Mouse (Mus musculus) gonadal fat pad, adult 2 months (tissue): ENCODE data around the gene Olfr512. TPM values are rescaled to one million over a fixed set of nuclear protein-coding genes. Genes with fewer than 3 reads are reported as not detected.

Experiments
- DNase-seq: peaks from one replicate; pipeline ENCODE4 v3.0.0-alpha.2; 2012; ENCODE audit warnings: low read depth
- polyA plus RNA-seq: library from polyadenylated mRNA; depleted of rRNA; stranded (reverse); fragments of >200 nt; gene quantifications from 2 replicates; pipeline ENCODE4 v1.2.3, GENCODE M21; 2012; rRNA removed

The Olfr512 gene
- polyA plus RNA-seq, result not detected in 2 replicates

- DNase-seq, result no peak
Observed at GRCm38 (mm10) chr7:108713020-108713419, at the start of gene Olfr512. Gene Olfr512 (plus strand): TSS chr7:108713320.

- DNase-seq, result no peak
Observed at GRCm38 (mm10) chr7:108666118-108666517, 47.0 kb upstream of the Olfr512 start, which contains the start of gene Olfr510. Gene Olfr510 (plus strand): TSS chr7:108666418.

- no peak for DNase-seq
Observed at GRCm38 (mm10) chr7:108671058-108671457, 42.1 kb upstream of the Olfr512 start.

GRCm38 (mm10) chr7:108678886-108679285 lies 34.2 kb upstream of the Olfr512 start:
- DNase-seq, result no peak

- DNase-seq, result no peak
Observed at GRCm38 (mm10) chr7:108750673-108751072, 37.6 kb downstream of the Olfr512 start, which contains the start of gene Olfr513. Gene Olfr513 (plus strand): TSS chr7:108750973.

GRCm38 (mm10) chr7:108760411-108760810 lies 47.3 kb downstream of the Olfr512 start:
- no peak for DNase-seq

Other genes with a start within 250 kb of the Olfr512 start
- gene Olfr498, start 248.0 kb upstream of the Olfr512 start, polyA plus RNA-seq, result not detected in 2 replicates
- gene Olfr502, start 188.3 kb upstream of the Olfr512 start, polyA plus RNA-seq, result not detected in 2 replicates
- gene Olfr503, start 168.8 kb upstream of the Olfr512 start, polyA plus RNA-seq, result not detected in 2 replicates
- gene Olfr504, start 147.5 kb upstream of the Olfr512 start, polyA plus RNA-seq, result not detected in 2 replicates
- gene Olfr506, start 102.5 kb upstream of the Olfr512 start, polyA plus RNA-seq, result not detected in 2 replicates
- not detected in 2 replicates for gene Olfr507, start 91.5 kb upstream of the Olfr512 start, polyA plus RNA-seq
- gene Olfr508, start 83.3 kb upstream of the Olfr512 start, polyA plus RNA-seq, result not detected in 2 replicates
- gene Olfr509, start 61.4 kb upstream of the Olfr512 start, polyA plus RNA-seq, result not detected in 2 replicates
- gene Olfr510, start 46.9 kb upstream of the Olfr512 start, polyA plus RNA-seq, result not detected in 2 replicates
- gene Olfr513, start 37.7 kb downstream of the Olfr512 start, polyA plus RNA-seq, result not detected in 2 replicates
- not detected in 2 replicates for gene Olfr514, start 112.7 kb downstream of the Olfr512 start, polyA plus RNA-seq
- gene Olfr516, start 137.2 kb downstream of the Olfr512 start, polyA plus RNA-seq, result not detected in 2 replicates
- not detected in 2 replicates for gene Olfr517, start 159.1 kb downstream of the Olfr512 start, polyA plus RNA-seq
- not detected in 2 replicates for gene Olfr518, start 171.7 kb downstream of the Olfr512 start, polyA plus RNA-seq
- gene Olfr519, start 181.1 kb downstream of the Olfr512 start, polyA plus RNA-seq, result not detected in 2 replicates
- gene Nlrp10, start 216.9 kb downstream of the Olfr512 start, polyA plus RNA-seq, result 0.31 and 0.34 TPM in 2 replicates
- 96.4 and 177 TPM in 2 replicates for gene Eif3f, start 221.1 kb downstream of the Olfr512 start, polyA plus RNA-seq
- gene Tub, start 237.0 kb downstream of the Olfr512 start, polyA plus RNA-seq, result 0.20 and 0.49 TPM in 2 replicates